Mouse (Mus musculus) thymus, postnatal 36 days (tissue): ENCODE measurements around the gene Borcs5.

Source experiments
- DNase-seq, 2 experiments: peaks; one replicate each; pipeline ENCODE4 v3.0.0; 2022; ENCODE audit warnings: mixed read lengths in 2 of 2

The Borcs5 gene

GRCm38 (mm10) chr6:134719156-134719555 is 79.8 kb downstream of the Borcs5 start:
- no peak for DNase-seq

GRCm38 (mm10) chr6:134720150-134720549 is 80.8 kb downstream of the Borcs5 start:
- DNase-seq = no peak

- DNase-seq = no peak
Observed at GRCm38 (mm10) chr6:134721729-134722269, 82.5 kb downstream of the Borcs5 start.

DNA sequence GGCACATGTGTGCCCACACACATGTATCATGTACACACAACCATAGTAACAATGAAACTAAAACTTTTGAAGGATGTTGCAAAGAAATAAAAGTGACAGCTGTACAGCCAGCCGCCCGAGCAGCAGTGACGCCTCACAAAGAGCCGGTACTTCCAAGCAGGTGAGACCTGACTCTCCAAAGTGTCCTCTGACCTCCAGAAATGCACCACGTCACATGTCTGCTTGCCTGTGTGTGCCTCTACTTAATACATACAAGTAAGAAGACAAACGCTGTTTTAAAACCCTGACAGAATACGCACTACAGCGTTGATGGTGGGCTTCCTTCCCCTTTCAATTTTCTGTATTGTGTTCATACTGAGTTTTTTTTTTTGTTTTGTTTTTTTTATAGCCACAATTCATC is 83.6 kb downstream of the Borcs5 start:
- no peak for DNase-seq

DNA sequence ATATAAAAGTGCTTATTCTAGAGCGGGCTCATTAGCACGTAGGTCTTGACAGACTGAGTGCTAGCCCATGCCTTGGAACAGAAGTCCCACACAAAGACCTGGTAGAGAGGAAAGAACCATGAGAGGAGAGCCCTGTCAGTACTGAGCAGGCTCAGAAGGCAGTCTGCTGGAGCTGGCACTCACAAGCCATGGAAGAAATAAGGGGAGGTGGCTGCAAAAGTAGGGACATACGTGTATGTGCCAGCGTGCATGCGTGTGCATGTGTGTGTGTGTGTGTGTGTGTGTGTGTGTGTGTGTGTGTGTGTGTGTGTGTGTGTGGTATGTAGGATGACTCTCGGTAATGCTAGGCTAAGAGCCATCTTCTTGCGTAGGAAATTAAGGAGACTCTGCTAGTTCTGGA is 84.0 kb downstream of the Borcs5 start:
- no peak for DNase-seq

DNA sequence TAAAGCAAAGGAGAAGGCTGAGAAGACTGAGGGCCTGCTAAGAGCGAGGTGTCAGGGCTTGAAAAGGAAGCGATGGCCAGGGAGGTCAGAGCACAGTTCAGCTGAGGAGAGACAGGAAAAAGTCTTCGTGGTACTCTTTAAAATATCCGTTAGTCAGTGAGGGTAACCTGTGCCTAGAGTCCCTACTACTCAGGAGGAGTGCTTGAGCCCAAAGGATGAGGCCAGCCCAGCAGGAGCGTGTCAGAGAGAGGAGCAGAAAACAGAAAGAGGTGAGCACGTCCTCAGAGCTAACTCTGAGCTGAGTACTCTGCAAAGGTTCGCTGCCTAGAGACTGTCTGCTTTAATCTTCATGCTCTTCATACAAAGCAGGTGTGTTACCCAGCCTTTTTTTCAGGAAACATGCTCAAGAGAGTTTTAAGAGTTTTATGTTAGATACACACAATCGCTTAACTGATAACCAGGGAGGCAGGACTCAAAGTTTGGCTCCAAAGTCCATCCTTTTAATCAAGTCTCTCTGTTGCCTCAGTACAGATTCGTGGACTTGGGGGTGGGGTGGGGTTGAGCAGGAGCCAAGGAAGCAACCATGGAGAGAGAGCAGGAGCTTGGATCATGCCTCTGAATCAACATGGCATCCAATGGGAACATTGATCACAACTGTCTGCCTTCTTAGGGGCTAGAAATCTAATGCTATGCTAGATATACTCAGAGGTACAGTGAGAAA is 84.7 kb downstream of the Borcs5 start:
- no peak for DNase-seq

GRCm38 (mm10) chr6:134725406-134725805 is 86.1 kb downstream of the Borcs5 start:
- DNase-seq = no peak

DNA sequence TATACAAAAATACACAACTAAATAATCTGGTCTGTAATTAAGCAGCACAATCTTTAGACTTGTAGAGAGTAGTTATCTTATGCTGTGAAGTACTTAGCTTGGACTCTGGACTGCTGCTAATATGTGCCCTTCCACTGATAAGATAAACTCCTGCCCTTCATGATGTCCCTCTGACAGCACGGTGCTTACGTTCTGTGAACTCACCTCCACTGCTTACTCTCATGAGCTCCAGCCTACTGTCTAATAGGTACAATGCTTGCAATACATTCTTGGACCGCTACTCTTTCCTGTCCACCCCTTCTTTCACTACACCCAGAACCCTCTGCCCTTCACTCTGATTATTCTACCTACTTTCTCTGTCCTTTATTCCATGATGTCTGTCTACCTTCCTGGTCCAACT is 91.7 kb downstream of the Borcs5 start:
- no peak for DNase-seq

DNA sequence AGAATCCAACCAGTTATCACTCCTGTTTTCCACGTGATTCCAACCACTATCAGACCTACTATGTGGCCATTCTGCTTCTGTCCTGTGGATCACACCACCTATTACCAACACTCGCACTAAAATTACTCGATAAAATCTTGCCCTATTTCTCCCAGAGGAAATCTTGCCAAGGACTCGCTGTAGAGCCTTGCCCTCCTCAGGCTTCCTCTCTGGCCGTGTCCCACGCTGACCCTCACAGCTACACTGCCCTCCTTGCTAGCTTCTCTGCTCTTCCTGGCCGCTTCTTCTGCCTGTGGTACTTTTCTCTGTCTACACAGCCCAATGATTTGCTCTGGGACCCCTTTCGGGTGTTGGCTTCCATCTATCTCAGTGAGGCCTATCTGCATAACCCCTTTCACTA is 93.5 kb downstream of the Borcs5 start:
- no peak for DNase-seq

GRCm38 (mm10) chr6:134733800-134734221 is 94.5 kb downstream of the Borcs5 start:
- DNase-seq = no peak

DNA sequence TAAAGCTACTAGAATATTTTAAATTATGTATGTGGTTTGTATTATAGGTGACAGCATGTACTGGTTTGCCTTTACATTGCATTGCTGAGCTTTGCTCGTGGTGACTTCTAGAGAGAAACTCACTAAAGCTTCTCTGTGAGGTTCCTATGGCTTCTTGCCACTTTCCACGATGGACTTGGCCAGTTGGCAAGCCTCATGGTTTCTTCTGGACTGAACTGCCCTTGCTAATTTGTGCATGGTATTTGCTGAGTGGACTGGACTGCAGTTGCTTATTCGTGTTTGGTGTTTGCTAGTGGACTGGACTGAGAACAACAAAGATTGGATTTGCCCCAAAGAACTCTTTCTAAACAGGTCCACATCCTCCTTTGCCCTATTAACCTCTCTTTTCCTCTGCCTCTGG is 97.5 kb downstream of the Borcs5 start:
- DNase-seq = no peak

GRCm38 (mm10) chr6:134743568-134743967 is 104.3 kb downstream of the Borcs5 start:
- no peak for DNase-seq

DNA sequence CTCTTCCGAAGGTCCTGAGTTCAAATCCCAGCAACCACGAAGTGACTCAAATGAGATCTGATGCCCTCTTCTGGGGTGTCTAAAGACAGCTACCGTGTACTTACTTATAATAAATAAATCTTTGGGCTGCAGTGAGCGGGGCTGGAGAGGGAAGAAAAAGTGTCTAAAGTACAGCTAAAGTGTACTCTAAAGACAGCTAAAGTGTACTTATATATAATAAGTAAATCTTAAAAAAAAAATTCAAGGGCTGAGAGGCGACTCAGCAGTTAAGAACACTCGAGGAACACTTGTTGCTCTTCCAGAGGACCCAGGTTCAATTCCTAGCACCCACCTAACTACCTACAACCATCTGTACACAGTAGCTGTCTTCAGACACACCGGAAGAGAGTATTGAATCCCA is 106.6 kb downstream of the Borcs5 start:
- DNase-seq = no peak

- no peak for DNase-seq
Observed at GRCm38 (mm10) chr6:134748126-134748525, 108.8 kb downstream of the Borcs5 start.

- DNase-seq = no peak
Observed at GRCm38 (mm10) chr6:134751087-134751486, 111.8 kb downstream of the Borcs5 start.

- DNase-seq = no peak
Observed at GRCm38 (mm10) chr6:134751883-134752647, 112.8 kb downstream of the Borcs5 start.

DNA sequence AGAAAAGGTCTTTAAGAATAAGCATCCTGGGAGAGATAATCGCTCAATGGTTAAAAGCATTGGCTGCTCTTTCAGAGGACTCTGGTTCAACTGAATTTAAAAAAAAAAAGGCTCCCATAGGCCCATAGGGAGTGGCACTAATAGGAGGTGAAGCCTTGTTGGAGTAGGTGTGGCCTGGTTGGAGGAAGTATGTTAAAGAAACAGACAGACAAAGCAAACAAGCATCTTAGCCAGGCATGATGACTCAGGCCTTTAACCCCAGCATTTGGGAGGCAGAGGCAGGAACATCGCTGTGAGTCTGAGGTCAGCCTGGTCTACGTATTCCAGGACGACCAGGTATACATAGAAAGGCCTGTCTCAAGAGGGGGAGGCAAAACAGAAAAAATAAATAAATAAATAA is 114.1 kb downstream of the Borcs5 start:
- DNase-seq = no peak

DNA sequence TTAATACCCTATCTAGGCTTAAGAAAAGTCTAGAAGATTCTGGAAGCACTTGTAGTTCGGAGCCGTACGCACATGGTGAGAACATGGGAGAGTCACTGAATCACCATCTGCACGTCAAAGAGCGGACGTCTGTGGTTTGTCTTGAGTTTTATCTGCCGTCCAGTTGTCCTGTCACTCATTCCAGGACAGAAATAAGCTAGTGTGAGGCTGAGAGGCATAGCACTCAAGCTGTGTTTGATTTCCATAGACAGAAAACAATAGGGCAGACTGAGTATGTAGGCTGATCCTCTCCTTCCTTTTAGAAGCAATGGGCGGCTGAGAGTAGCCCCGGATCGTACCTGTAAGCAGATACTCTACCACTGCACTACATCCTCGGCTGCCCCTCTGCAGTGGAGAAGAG is 114.5 kb downstream of the Borcs5 start:
- DNase-seq = no peak

DNA sequence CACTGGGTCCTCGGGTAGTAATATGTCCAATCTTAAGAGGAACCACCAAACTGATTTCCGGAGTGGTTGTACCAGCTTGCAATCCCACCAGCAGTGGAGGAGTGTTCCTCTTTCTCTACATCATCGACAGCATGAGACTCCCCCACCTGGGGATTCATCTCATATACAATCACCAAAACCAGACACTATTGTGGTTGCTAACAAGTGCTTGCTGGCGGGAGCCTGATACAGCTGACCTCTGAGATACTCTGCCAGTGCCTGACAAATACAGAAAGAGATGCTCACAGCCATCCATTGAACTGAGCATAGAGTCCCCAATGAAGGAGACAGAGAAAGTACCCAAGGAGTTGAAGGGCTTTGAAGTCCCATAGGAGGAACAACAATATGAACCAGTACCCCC is 116.7 kb downstream of the Borcs5 start:
- DNase-seq = no peak
